9 mouse cellular contexts compared by ENCODE assay signal in the genomic region with DNA sequence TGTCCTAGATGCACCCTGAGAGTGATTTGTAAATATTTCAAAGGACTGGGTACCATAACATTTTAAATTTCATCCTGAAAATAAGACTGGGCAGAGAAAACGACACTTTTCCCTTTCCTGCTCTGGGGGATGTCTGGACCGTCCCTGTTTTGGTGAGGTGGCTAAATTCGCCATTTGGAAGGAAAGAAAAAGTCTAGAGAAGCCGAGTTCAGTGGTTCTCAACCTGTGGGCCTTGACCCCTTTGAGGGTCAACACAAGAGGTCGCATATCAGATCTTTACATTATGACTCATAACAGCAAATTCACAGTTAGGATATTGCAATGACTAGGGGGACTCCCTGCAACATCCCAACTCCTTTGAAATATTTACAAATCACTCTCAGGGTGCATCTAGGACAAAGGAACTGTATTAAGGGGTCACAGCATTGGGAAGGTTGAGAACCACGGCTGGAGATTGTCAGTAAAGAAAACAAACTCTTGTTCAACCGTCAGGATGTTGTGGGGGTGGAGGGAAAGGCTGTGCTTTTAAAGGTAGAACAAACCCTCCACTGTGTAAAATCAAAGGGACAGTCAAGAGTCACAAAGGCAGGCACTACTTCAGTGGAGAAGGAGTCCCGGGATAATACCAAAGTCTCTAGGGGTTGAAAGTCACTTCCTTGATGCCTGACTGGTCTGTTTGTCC. TPM values are rescaled to one million over a fixed set of nuclear protein-coding genes. Genes with fewer than 3 reads are reported as not detected.
A peak's percentile ranks its signal among the peaks of the same experiment; 100 is the strongest.
DNase-seq lines count a peak whose midpoint lies in the region; ATAC-seq and TF ChIP-seq lines count a peak whose summit lies in the region.
"Had no signal": no experiment of that assay in that cellular context is flagged by ENCODE, and none has a peak within 500 bp of the region (broad histone marks: within the 10 kb centered on the region; RNA-seq: fewer than 3 reads in every experiment).

No protein-coding gene starts in this region.

- ATAC-seq in limb, embryonic 14.5 days (ENCODE audit: low FRiP score, low read depth): no peak
- no peak for ATAC-seq in stomach, postnatal 0 days (ENCODE audit: low FRiP score, low TSS enrichment)

- DNase-seq in embryo, embryonic 10 days (ENCODE audit: low spot score): peak; percentile 46
- DNase-seq in embryo, embryonic 11 days: no peak
- peak; percentile 46 for DNase-seq in thymus, postnatal 0 days (ENCODE audit: low spot score)
- no peak for DNase-seq in thymus, postnatal 36 days
- no peak for DNase-seq in limb, embryonic 14.5 days (ENCODE audit: low spot score)
- DNase-seq in stomach, postnatal 0 days (ENCODE audit: low spot score): no peak
- no peak for DNase-seq in cerebellum, adult 18-20 months
- DNase-seq in thymus, postnatal 10 days (ENCODE audit: low spot score in 2 of 2): no peak
- DNase-seq: right cerebral cortex, postnatal 25 days had no signal

- no peak for TF ChIP-seq CTCF in stomach, postnatal 0 days (IDR thresholded peaks at IDR 0.05; ENCODE audit: low read depth)

- H3K36me3 ChIP-seq in limb, embryonic 14.5 days (ENCODE audit: control insufficient read depth, insufficient read depth, low read length): no peaks in the 10 kb centered on the region
- H3K36me3 ChIP-seq in stomach, postnatal 0 days (ENCODE audit: control insufficient read depth, insufficient read depth, low read length): no peaks in the 10 kb centered on the region

- 47% methylated on average over 8 of the region's 8 CpGs for WGBS in limb, embryonic 14.5 days
- 33% methylated on average over 8 of the region's 8 CpGs for WGBS in stomach, postnatal 0 days

- no peak for TF ChIP-seq EP300 in stomach, postnatal 0 days (optimal IDR thresholded peaks at IDR 0.05)

- H3K4me1 ChIP-seq in limb, embryonic 14.5 days (ENCODE audit: control insufficient read depth, insufficient read depth, low read length): peaks cover 15% of the 10 kb centered on the region; the same call in 1 of the 2 replicates
- H3K4me1 ChIP-seq in stomach, postnatal 0 days (replicated peaks; ENCODE audit: control insufficient read depth, insufficient read depth): 0 out of 2 replicates have a peak, but pooled peaks cover 3% of the 10 kb centered on the region

- H3K9ac ChIP-seq in limb, embryonic 14.5 days (ENCODE audit: low read depth, low read length, severe bottlenecking): peak overlapping the region; percentile 87
- H3K9ac ChIP-seq in stomach, postnatal 0 days (ENCODE audit: low read length): no peak overlapping the region

- no peak for TF ChIP-seq POLR2A in limb, embryonic 14.5 days (IDR thresholded peaks at IDR 0.05; ENCODE audit: borderline replicate concordance, extremely low read depth, insufficient read depth, insufficient read length)

- peak overlapping the region; percentile 84 for H3K4me3 ChIP-seq in limb, embryonic 14.5 days (replicated peaks; ENCODE audit: low read length)
- peak overlapping the region; percentile 85 for H3K4me3 ChIP-seq in stomach, postnatal 0 days (ENCODE audit: low read depth, low read length)

- H3K27ac ChIP-seq in limb, embryonic 14.5 days (replicated peaks; ENCODE audit: low read depth, low read length): no peak overlapping the region
- peak overlapping the region; percentile 53 for H3K27ac ChIP-seq in stomach, postnatal 0 days (replicated peaks)

- H3K9me3 ChIP-seq in limb, embryonic 14.5 days (ENCODE audit: control insufficient read depth, low read length): no peaks in the 10 kb centered on the region
- no peaks in the 10 kb centered on the region for H3K9me3 ChIP-seq in stomach, postnatal 0 days (ENCODE audit: control insufficient read depth, low read length)

- H3K27me3 ChIP-seq in limb, embryonic 14.5 days (ENCODE audit: control insufficient read depth, insufficient read depth, low read length): no peaks in the 10 kb centered on the region
- H3K27me3 ChIP-seq in stomach, postnatal 0 days (ENCODE audit: control insufficient read depth, insufficient read depth, low read length): no peaks in the 10 kb centered on the region

- H3K4me2 ChIP-seq in limb, embryonic 14.5 days (replicated peaks; ENCODE audit: low read depth, low read length, severe bottlenecking): peak overlapping the region; percentile 87
- peak overlapping the region; percentile 89 for H3K4me2 ChIP-seq in stomach, postnatal 0 days (replicated peaks; ENCODE audit: low read depth)

RNA-seq across cellular contexts. Expression of gene Phlda1, which starts 3.2 kb away (rescaled TPM):
- polyA plus RNA-seq in thymus, postnatal 0 days (2015; fragmentation: Nextera tagmentation; extraction: Ambion mirVana): 61.1 and 64.1 TPM in 2 replicates
- 44.1 and 50.3 TPM in 2 replicates for polyA plus RNA-seq in limb, embryonic 14.5 days (2012; rRNA removed)
- polyA plus RNA-seq in limb, embryonic 14.5 days (2014; fragmentation: Nextera tagmentation; extraction: Ambion mirVana): 36.1 and 39.2 TPM in 2 replicates
- polyA plus RNA-seq in stomach, postnatal 0 days (2015; fragmentation: Nextera tagmentation; extraction: Ambion mirVana): 29.6 and 32.3 TPM in 2 replicates

RNA-seq across cellular contexts. Expression of gene Nap1l1, which starts 36.2 kb away (rescaled TPM):
- polyA plus RNA-seq in thymus, postnatal 0 days (2015; fragmentation: Nextera tagmentation; extraction: Ambion mirVana): 222 and 227 TPM in 2 replicates
- polyA plus RNA-seq in limb, embryonic 14.5 days (2012; rRNA removed): 189 and 334 TPM in 2 replicates
- polyA plus RNA-seq in limb, embryonic 14.5 days (2014; fragmentation: Nextera tagmentation; extraction: Ambion mirVana): 231 and 238 TPM in 2 replicates
- 85.1 and 90.6 TPM in 2 replicates for polyA plus RNA-seq in stomach, postnatal 0 days (2015; fragmentation: Nextera tagmentation; extraction: Ambion mirVana)

Comparison
In these comparisons a context has a peak if more than half of its experiments do, and no peak if none do; other contexts are left out.
1. DNase-seq: peak in embryo, embryonic 10 days (single experiment) and thymus, postnatal 0 days (single experiment); none in embryo, embryonic 11 days (single experiment), thymus, postnatal 36 days (0 of 2), limb, embryonic 14.5 days (single experiment), stomach, postnatal 0 days (single experiment), cerebellum, adult 18-20 months (0 of 2) and thymus, postnatal 10 days (0 of 2).